Mouse (Mus musculus): ENCODE measurements around the gene 1110008L16Rik. TPM values are rescaled to one million over a fixed set of nuclear protein-coding genes. Genes with fewer than 3 reads are reported as not detected.
A peak's percentile ranks its signal among the peaks of the same experiment; 100 is the strongest.
"Not testable (repeated sequence)": the region's sequence is repeated elsewhere in the genome, so short reads cannot be mapped to it uniquely, and the experiment has no call there.

1110008L16Rik gene
- polyA plus RNA-seq, 1 experiment from 2014 or later, result 19.5 TPM

- Histone ChIP-seq H3K27ac (no peak overlapping the region), H3K27me3 (replicated peaks) (no peaks in the 10 kb centered on the region), H3K9ac (no peak overlapping the region), H3K9me3 (no peaks in the 10 kb centered on the region), H3K4me3 (replicated peaks) (no peak overlapping the region), H3K4me1 (replicated peaks) (0 out of 2 replicates have a peak, but pooled peaks cover 9% of the 10 kb centered on the region), H3K4me2 (replicated peaks) (no peak overlapping the region), H3K36me3 (no peaks in the 10 kb centered on the region)
- no peak for ATAC-seq
- 75% methylated on average over 7 of the region's 7 CpGs for WGBS
Measured at GRCm38 (mm10) chr12:55387083-55387787, 87.9 kb downstream of the 1110008L16Rik start.

- WGBS, result 60% methylated on average over 11 of the region's 11 CpGs
- ATAC-seq, result no peak
- peak overlapping the region; percentile 41; the same call in 1 of the 2 replicates for H3K27ac ChIP-seq
Measured at GRCm38 (mm10) chr12:55387788-55388465, 88.5 kb downstream of the 1110008L16Rik start.

GRCm38 (mm10) chr12:55388478-55388877 lies 89.1 kb downstream of the 1110008L16Rik start:
- no peak overlapping the region for H3K4me2 ChIP-seq (replicated peaks)
- no peak overlapping the region for H3K27ac ChIP-seq
- no peaks in the 10 kb centered on the region for H3K36me3 ChIP-seq
- H3K4me1 ChIP-seq (replicated peaks), result 0 out of 2 replicates have a peak, but pooled peaks cover 9% of the 10 kb centered on the region
- no peak overlapping the region for H3K9ac ChIP-seq
- 63% methylated on average over 6 of the region's 6 CpGs for WGBS
- H3K27me3 ChIP-seq (replicated peaks), result no peaks in the 10 kb centered on the region
- no peaks in the 10 kb centered on the region for H3K9me3 ChIP-seq
- H3K4me3 ChIP-seq (replicated peaks), result no peak overlapping the region
- ATAC-seq, result peak; percentile 47; the same call in 1 of the 2 replicates

More at GRCm38 (mm10) chr12:55387788-55388465, 88.5 kb downstream of the 1110008L16Rik start:
- Histone ChIP-seq H3K9me3 (no peaks in the 10 kb centered on the region), H3K4me3 (replicated peaks) (no peak overlapping the region), H3K36me3 (no peaks in the 10 kb centered on the region), H3K27me3 (replicated peaks) (no peaks in the 10 kb centered on the region), H3K9ac (no peak overlapping the region), H3K4me2 (replicated peaks) (no peak overlapping the region), H3K4me1 (replicated peaks) (0 out of 2 replicates have a peak, but pooled peaks cover 9% of the 10 kb centered on the region)

GRCm38 (mm10) chr12:55389132-55390081 lies 90.0 kb downstream of the 1110008L16Rik start:
- H3K27ac ChIP-seq, result no peak overlapping the region

GRCm38 (mm10) chr12:55392120-55392519 lies 92.7 kb downstream of the 1110008L16Rik start:
- Histone ChIP-seq H3K36me3 (no peaks in the 10 kb centered on the region), H3K4me2 (replicated peaks) (no peak overlapping the region), H3K9me3 (no peaks in the 10 kb centered on the region), H3K4me1 (replicated peaks) (0 out of 2 replicates have a peak, but pooled peaks cover 9% of the 10 kb centered on the region), H3K27ac (no peak overlapping the region), H3K4me3 (replicated peaks) (no peak overlapping the region), H3K9ac (no peak overlapping the region), H3K27me3 (replicated peaks) (no peaks in the 10 kb centered on the region)
- no peak for ATAC-seq

More at GRCm38 (mm10) chr12:55389132-55390081, 90.0 kb downstream of the 1110008L16Rik start:
- Histone ChIP-seq H3K27me3 (replicated peaks) (no peaks in the 10 kb centered on the region), H3K36me3 (no peaks in the 10 kb centered on the region), H3K9ac (no peak overlapping the region), H3K4me3 (replicated peaks) (no peak overlapping the region), H3K4me1 (replicated peaks) (0 out of 2 replicates have a peak, but pooled peaks cover 9% of the 10 kb centered on the region), H3K9me3 (no peaks in the 10 kb centered on the region), H3K4me2 (replicated peaks) (no peak overlapping the region)
- ATAC-seq, result no peak
- 69% methylated on average over 17 of the region's 17 CpGs for WGBS

GRCm38 (mm10) chr12:55392733-55393577 lies 93.6 kb downstream of the 1110008L16Rik start:
- Histone ChIP-seq H3K4me3 (replicated peaks) (no peak overlapping the region), H3K9me3 (no peaks in the 10 kb centered on the region), H3K9ac (no peak overlapping the region), H3K4me1 (replicated peaks) (0 out of 2 replicates have a peak, but pooled peaks cover 7% of the 10 kb centered on the region), H3K27ac (no peak overlapping the region), H3K36me3 (no peaks in the 10 kb centered on the region), H3K27me3 (replicated peaks) (no peaks in the 10 kb centered on the region), H3K4me2 (replicated peaks) (no peak overlapping the region)
- ATAC-seq, result no peak
- 83% methylated on average over 11 of the region's 11 CpGs for WGBS

GRCm38 (mm10) chr12:55395601-55396000 lies 96.2 kb downstream of the 1110008L16Rik start:
- H3K9ac ChIP-seq; H3K9me3 ChIP-seq; H3K4me2 ChIP-seq (replicated peaks); H3K36me3 ChIP-seq; H3K27ac ChIP-seq; ATAC-seq; H3K4me1 ChIP-seq (replicated peaks); H3K27me3 ChIP-seq (replicated peaks); H3K4me3 ChIP-seq (replicated peaks): not testable (repeated sequence)
- WGBS, result 90% methylated on average over 14 of the region's 14 CpGs

GRCm38 (mm10) chr12:55396536-55396935 lies 97.2 kb downstream of the 1110008L16Rik start:
- Histone ChIP-seq H3K4me1 (replicated peaks) (0 out of 2 replicates have a peak, but pooled peaks cover 2% of the 10 kb centered on the region), H3K36me3 (no peaks in the 10 kb centered on the region), H3K9me3 (no peaks in the 10 kb centered on the region), H3K9ac (no peak overlapping the region), H3K27ac (no peak overlapping the region), H3K27me3 (replicated peaks) (no peaks in the 10 kb centered on the region), H3K4me3 (replicated peaks) (no peak overlapping the region), H3K4me2 (replicated peaks) (no peak overlapping the region)
- no peak for ATAC-seq
- WGBS, result 97% methylated on average over 4 of the region's 4 CpGs

- H3K9ac ChIP-seq, result peak overlapping the region; percentile 86
- no peaks in the 10 kb centered on the region for H3K36me3 ChIP-seq
- no peak for ATAC-seq
- peak overlapping the region; percentile 85 for H3K27ac ChIP-seq
- no peaks in the 10 kb centered on the region for H3K27me3 ChIP-seq (replicated peaks)
- no peaks in the 10 kb centered on the region for H3K9me3 ChIP-seq
- 0 out of 2 replicates have a peak, but pooled peaks cover 2% of the 10 kb centered on the region for H3K4me1 ChIP-seq (replicated peaks)
- WGBS, result 55% methylated on average over 9 of the region's 9 CpGs
- H3K4me3 ChIP-seq (replicated peaks), result peak overlapping the region; percentile 74
- peak overlapping the region; percentile 58 for H3K4me2 ChIP-seq (replicated peaks)
Measured at GRCm38 (mm10) chr12:55397544-55398239, 98.3 kb downstream of the 1110008L16Rik start.

- no peaks in the 10 kb centered on the region for H3K9me3 ChIP-seq
- peak overlapping the region; percentile 74 for H3K4me3 ChIP-seq (replicated peaks)
- no peaks in the 10 kb centered on the region for H3K27me3 ChIP-seq (replicated peaks)
- H3K36me3 ChIP-seq, result no peaks in the 10 kb centered on the region
- under 1% methylated on average over 51 of the region's 51 CpGs for WGBS
- ATAC-seq, result peak; percentile 100
- H3K4me2 ChIP-seq (replicated peaks), result peak overlapping the region; percentile 59
- peak overlapping the region; percentile 86 for H3K9ac ChIP-seq
- peak overlapping the region; percentile 85 for H3K27ac ChIP-seq
- 0 out of 2 replicates have a peak, but pooled peaks cover 2% of the 10 kb centered on the region for H3K4me1 ChIP-seq (replicated peaks)
Measured at GRCm38 (mm10) chr12:55398240-55399127, 99.1 kb downstream of the 1110008L16Rik start.
